Mouse (Mus musculus): ENCODE measurements around the gene Slc38a3. TPM values are rescaled to one million over a fixed set of nuclear protein-coding genes. Genes with fewer than 3 reads are reported as not detected.

The Slc38a3 gene
- polyA plus RNA-seq, 1 experiment from 2014 or later, result 3.9 TPM

GRCm38 (mm10) chr9:107635279-107636028, 33.9 kb downstream of the Slc38a3 start, which contains the start of gene Gnai2:
Gene Gnai2, minus strand, starts transcription at chr9:107635367.
- no peaks in the 10 kb centered on the region for H3K27me3 ChIP-seq (ENCODE audit: low read depth, poor library complexity, severe bottlenecking)
- H3K36me3 ChIP-seq, result peaks cover 23% of the 10 kb centered on the region
- H3K27ac ChIP-seq, result peak within 1 kb of the TSS; percentile 95
- peak; percentile 92 for DNase-seq (ENCODE audit: low spot score)
- peaks cover 76% of the 10 kb centered on the region for H3K4me1 ChIP-seq
- no peaks in the 10 kb centered on the region for H3K9me3 ChIP-seq (replicated peaks)
- whole genome bisulfite sequencing, result 2% methylated on average over 38 of the region's 38 CpGs
- peak within 1 kb of the TSS; percentile 95 for H3K4me3 ChIP-seq

- H3K4me1 ChIP-seq, result peaks cover 78% of the 10 kb centered on the region
- peaks cover 30% of the 10 kb centered on the region for H3K36me3 ChIP-seq
- H3K9me3 ChIP-seq (replicated peaks), result no peaks in the 10 kb centered on the region
- H3K27me3 ChIP-seq (ENCODE audit: low read depth, poor library complexity, severe bottlenecking), result no peaks in the 10 kb centered on the region
- H3K27ac ChIP-seq, result peak overlapping the region; percentile 95
- peak overlapping the region; percentile 95 for H3K4me3 ChIP-seq
- under 1% methylated on average over 35 of the region's 35 CpGs for WGBS
- no peak for DNase-seq (ENCODE audit: low spot score)
Observed at GRCm38 (mm10) chr9:107634406-107635278, 34.7 kb downstream of the Slc38a3 start.

- no peaks in the 10 kb centered on the region for H3K27me3 ChIP-seq (ENCODE audit: low read depth, poor library complexity, severe bottlenecking)
- H3K36me3 ChIP-seq, result peaks cover 36% of the 10 kb centered on the region
- WGBS, result 3% methylated on average over 15 of the region's 15 CpGs
- peak overlapping the region; percentile 95 for H3K4me3 ChIP-seq
- H3K27ac ChIP-seq, result peak overlapping the region; percentile 95
- peaks cover 86% of the 10 kb centered on the region for H3K4me1 ChIP-seq
- peak; percentile 63 for DNase-seq (ENCODE audit: low spot score)
- no peaks in the 10 kb centered on the region for H3K9me3 ChIP-seq (replicated peaks)
Observed at GRCm38 (mm10) chr9:107633661-107634405, 35.5 kb downstream of the Slc38a3 start.

- Histone ChIP-seq H3K4me3 (peak overlapping the region; percentile 95), H3K27ac (peak overlapping the region; percentile 95), H3K36me3 (peaks cover 42% of the 10 kb centered on the region), H3K9me3 (replicated peaks) (no peaks in the 10 kb centered on the region), H3K4me1 (peaks cover 93% of the 10 kb centered on the region), H3K27me3 (ENCODE audit: low read depth, poor library complexity, severe bottlenecking) (no peaks in the 10 kb centered on the region)
- 2% methylated on average over 33 of the region's 33 CpGs for WGBS
- peak; percentile 80 for DNase-seq (ENCODE audit: low spot score)
Observed at GRCm38 (mm10) chr9:107633091-107633660, 36.2 kb downstream of the Slc38a3 start.

GRCm38 (mm10) chr9:107632478-107632877, 36.9 kb downstream of the Slc38a3 start:
- H3K36me3 ChIP-seq, result peaks cover 48% of the 10 kb centered on the region
- 76% methylated on average over 6 of the region's 6 CpGs for WGBS
- peak overlapping the region; percentile 95 for H3K27ac ChIP-seq
- no peaks in the 10 kb centered on the region for H3K27me3 ChIP-seq (ENCODE audit: low read depth, poor library complexity, severe bottlenecking)
- H3K4me1 ChIP-seq, result peaks cover 96% of the 10 kb centered on the region
- DNase-seq (ENCODE audit: low spot score), result no peak
- peak overlapping the region; percentile 95 for H3K4me3 ChIP-seq
- H3K9me3 ChIP-seq (replicated peaks), result no peaks in the 10 kb centered on the region

GRCm38 (mm10) chr9:107631861-107632260, 37.5 kb downstream of the Slc38a3 start:
- Histone ChIP-seq H3K36me3 (peaks cover 48% of the 10 kb centered on the region), H3K27ac (peak overlapping the region; percentile 95), H3K27me3 (ENCODE audit: low read depth, poor library complexity, severe bottlenecking) (no peaks in the 10 kb centered on the region), H3K9me3 (replicated peaks) (no peaks in the 10 kb centered on the region), H3K4me1 (peaks cover 96% of the 10 kb centered on the region), H3K4me3 (peak overlapping the region; percentile 95)
- DNase-seq (ENCODE audit: low spot score), result no peak
- 91% methylated on average over 8 of the region's 8 CpGs for WGBS

GRCm38 (mm10) chr9:107631311-107631826, 38.0 kb downstream of the Slc38a3 start:
- H3K9me3 ChIP-seq (replicated peaks), result no peaks in the 10 kb centered on the region
- peaks cover 98% of the 10 kb centered on the region for H3K4me1 ChIP-seq
- no peaks in the 10 kb centered on the region for H3K27me3 ChIP-seq (ENCODE audit: low read depth, poor library complexity, severe bottlenecking)
- 74% methylated on average over 9 of the region's 9 CpGs for WGBS
- H3K27ac ChIP-seq, result peak overlapping the region; percentile 95
- peaks cover 49% of the 10 kb centered on the region for H3K36me3 ChIP-seq
- peak overlapping the region; percentile 95 for H3K4me3 ChIP-seq
- DNase-seq (ENCODE audit: low spot score), result no peak

- Histone ChIP-seq H3K4me1 (peaks cover 95% of the 10 kb centered on the region), H3K27me3 (ENCODE audit: low read depth, poor library complexity, severe bottlenecking) (no peaks in the 10 kb centered on the region), H3K36me3 (peaks cover 57% of the 10 kb centered on the region), H3K27ac (peak overlapping the region; percentile 95), H3K9me3 (replicated peaks) (no peaks in the 10 kb centered on the region), H3K4me3 (peak overlapping the region; percentile 95)
- 2% methylated on average over 4 of the region's 4 CpGs for WGBS
- DNase-seq (ENCODE audit: low spot score), result peak; percentile 68
Observed at GRCm38 (mm10) chr9:107630576-107630975, 38.8 kb downstream of the Slc38a3 start.

- H3K4me3 ChIP-seq, result peak overlapping the region; percentile 95
- 10% methylated on average over 14 of the region's 14 CpGs for WGBS
- peaks cover 63% of the 10 kb centered on the region for H3K36me3 ChIP-seq
- H3K27me3 ChIP-seq (ENCODE audit: low read depth, poor library complexity, severe bottlenecking), result no peaks in the 10 kb centered on the region
- DNase-seq (ENCODE audit: low spot score), result peak; percentile 61
- H3K27ac ChIP-seq, result peak overlapping the region; percentile 95
- H3K4me1 ChIP-seq, result peaks cover 93% of the 10 kb centered on the region
- no peaks in the 10 kb centered on the region for H3K9me3 ChIP-seq (replicated peaks)
Observed at GRCm38 (mm10) chr9:107629901-107630425, 39.4 kb downstream of the Slc38a3 start.

- Histone ChIP-seq H3K4me1 (peaks cover 92% of the 10 kb centered on the region), H3K36me3 (peaks cover 69% of the 10 kb centered on the region), H3K27ac (peak overlapping the region; percentile 94), H3K27me3 (ENCODE audit: low read depth, poor library complexity, severe bottlenecking) (no peaks in the 10 kb centered on the region), H3K9me3 (replicated peaks) (no peaks in the 10 kb centered on the region), H3K4me3 (peak overlapping the region; percentile 95)
- WGBS, result 35% methylated on average over 4 of the region's 4 CpGs
- no peak for DNase-seq (ENCODE audit: low spot score)
Observed at GRCm38 (mm10) chr9:107629411-107629730, 40.0 kb downstream of the Slc38a3 start.

GRCm38 (mm10) chr9:107628721-107629410, 40.5 kb downstream of the Slc38a3 start:
- H3K9me3 ChIP-seq (replicated peaks), result no peaks in the 10 kb centered on the region
- peak overlapping the region; percentile 94 for H3K27ac ChIP-seq
- no peaks in the 10 kb centered on the region for H3K27me3 ChIP-seq (ENCODE audit: low read depth, poor library complexity, severe bottlenecking)
- peaks cover 74% of the 10 kb centered on the region for H3K36me3 ChIP-seq
- H3K4me1 ChIP-seq, result peaks cover 87% of the 10 kb centered on the region
- no peak for DNase-seq (ENCODE audit: low spot score)
- 47% methylated on average over 13 of the region's 15 CpGs for WGBS
- H3K4me3 ChIP-seq, result peak overlapping the region; percentile 95

Measured in limb, embryonic 10.5 days (tissue).